31 mouse cellular contexts compared by ENCODE assay signal in the genomic region with DNA sequence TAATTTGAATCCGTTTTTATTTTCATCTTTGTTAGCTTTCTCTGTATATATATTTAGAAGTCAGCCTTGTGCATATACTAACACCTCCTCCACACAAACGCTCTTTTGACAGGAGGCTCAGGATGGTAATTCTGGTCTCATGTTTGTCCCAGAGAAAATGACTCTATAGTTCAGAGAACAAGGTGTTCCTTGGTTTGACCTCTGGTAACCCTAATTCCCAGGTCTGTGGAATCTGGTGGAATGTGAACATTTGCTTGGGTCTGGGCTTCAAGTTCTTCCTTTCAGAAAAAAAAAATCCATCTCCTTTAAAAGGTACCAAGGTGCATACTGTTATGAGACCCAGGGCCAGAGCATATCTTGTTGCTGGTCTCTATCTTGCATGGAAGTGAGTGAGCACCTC.
"Had no signal": no experiment of that assay in that cellular context is flagged by ENCODE, and none has a peak within 500 bp of the region (broad histone marks: within the 10 kb centered on the region; RNA-seq: fewer than 3 reads in every experiment).

No protein-coding gene starts in this region.

- H3K27ac ChIP-seq: limb, embryonic 10.5 days; limb, embryonic 13.5 days; limb, embryonic 15.5 days; liver, embryonic 12.5 days; liver, embryonic 13.5 days; liver, embryonic 14.5 days; liver, embryonic 15.5 days; lung, embryonic 15.5 days; macrophage; midbrain, embryonic 10.5 days; midbrain, embryonic 12.5 days; midbrain, embryonic 13.5 days; midbrain, embryonic 15.5 days; neural tube, embryonic 12.5 days; neural tube, embryonic 13.5 days had no signal

- H3K9ac ChIP-seq: limb, embryonic 12.5 days; limb, embryonic 13.5 days; limb, embryonic 15.5 days; liver, embryonic 12.5 days; liver, embryonic 13.5 days; liver, embryonic 14.5 days; liver, embryonic 15.5 days; liver, postnatal 0 days; lung, embryonic 14.5 days; lung, embryonic 15.5 days; midbrain, embryonic 12.5 days; midbrain, embryonic 13.5 days; midbrain, embryonic 15.5 days; neural tube, embryonic 12.5 days; neural tube, embryonic 13.5 days had no signal

- H3K4me3 ChIP-seq: limb, embryonic 10.5 days; limb, embryonic 12.5 days; limb, embryonic 13.5 days; limb, embryonic 15.5 days; liver, embryonic 12.5 days; liver, embryonic 13.5 days; liver, embryonic 15.5 days; lung, embryonic 15.5 days; megakaryocyte, embryonic 14.5 days; midbrain, embryonic 10.5 days; midbrain, embryonic 12.5 days; midbrain, embryonic 13.5 days; midbrain, embryonic 15.5 days; myocyte; neural tube, embryonic 12.5 days; neural tube, embryonic 13.5 days had no signal

- DNase-seq: left cerebral cortex, postnatal 4 days; liver; liver, embryonic 13.5 days; liver, postnatal 0 days; lung, adult 18-20 months; lung, adult 2 months; lung, embryonic 14.5 days; lung, postnatal 10 days; lung, postnatal 14 days; lung, postnatal 36 days; lung, postnatal 4 days; midbrain, embryonic 14.5 days had no signal

- H3K27me3 ChIP-seq: limb, embryonic 12.5 days; limb, embryonic 13.5 days; limb, embryonic 15.5 days; liver, embryonic 12.5 days; liver, embryonic 13.5 days; liver, embryonic 15.5 days; megakaryocyte, embryonic 14.5 days; midbrain, embryonic 12.5 days; midbrain, embryonic 13.5 days; midbrain, embryonic 15.5 days; neural tube, embryonic 12.5 days; neural tube, embryonic 13.5 days had no signal

- H3K9me3 ChIP-seq: limb, embryonic 10.5 days; limb, embryonic 12.5 days; limb, embryonic 13.5 days; limb, embryonic 15.5 days; liver, embryonic 12.5 days; liver, embryonic 13.5 days; liver, embryonic 15.5 days; lung, embryonic 15.5 days; megakaryocyte, embryonic 14.5 days; midbrain, embryonic 10.5 days; midbrain, embryonic 12.5 days; midbrain, embryonic 13.5 days; midbrain, embryonic 15.5 days; neural tube, embryonic 12.5 days; neural tube, embryonic 13.5 days had no signal

- H3K4me2 ChIP-seq: limb, embryonic 15.5 days; liver, embryonic 11.5 days; liver, embryonic 12.5 days; liver, embryonic 13.5 days; liver, embryonic 15.5 days; lung, embryonic 14.5 days; lung, embryonic 15.5 days; midbrain, embryonic 12.5 days; midbrain, embryonic 13.5 days; midbrain, embryonic 15.5 days; neural tube, embryonic 12.5 days; neural tube, embryonic 13.5 days had no signal

- ATAC-seq: liver, embryonic 12.5 days; lung, postnatal 0 days; midbrain, embryonic 13.5 days; midbrain, embryonic 15.5 days had no signal

- H3K4me1 ChIP-seq: liver, embryonic 15.5 days had no signal

- H3K36me3 ChIP-seq: limb, embryonic 12.5 days; limb, embryonic 13.5 days; limb, embryonic 15.5 days; liver, embryonic 12.5 days; liver, embryonic 13.5 days; liver, embryonic 15.5 days; lung, embryonic 15.5 days; midbrain, embryonic 12.5 days; midbrain, embryonic 13.5 days; midbrain, embryonic 15.5 days; neural tube, embryonic 12.5 days; neural tube, embryonic 13.5 days had no signal
